Mouse (Mus musculus) megakaryocyte, adult 5-6 weeks (primary cell): ENCODE measurements around the gene Pes1. TPM values are rescaled to one million over a fixed set of nuclear protein-coding genes. Genes with fewer than 3 reads are reported as not detected.
"Not testable (repeated sequence)": the region's sequence is repeated elsewhere in the genome, so short reads cannot be mapped to it uniquely, and the experiment has no call there.

ENCODE experiments used
- ATAC-seq: 2 replicates; pipeline ENCODE4 v1.8.0; 2016; ENCODE audit warnings: mild to moderate bottlenecking, inconsistent platforms; ENCODE audit not compliant: poor library complexity, severe bottlenecking
- total RNA-seq, 2 experiments: library from RNA; stranded (forward) in 1 of 2; stranded (reverse) in 1 of 2; fragments of 153-499, 151-499 nt in 1 of 2; fragments of 221-1000, 200-1000 nt in 1 of 2; gene quantifications; 2 replicates each; pipeline versions ENCODE4 v1.2.3 to v1.2.4; 2015 to 2017

Gene Pes1
- total RNA-seq (2015), result 28.5 and 31.1 TPM in 2 replicates
- total RNA-seq (2017), result 60.7 and 86.6 TPM in 2 replicates

DNA sequence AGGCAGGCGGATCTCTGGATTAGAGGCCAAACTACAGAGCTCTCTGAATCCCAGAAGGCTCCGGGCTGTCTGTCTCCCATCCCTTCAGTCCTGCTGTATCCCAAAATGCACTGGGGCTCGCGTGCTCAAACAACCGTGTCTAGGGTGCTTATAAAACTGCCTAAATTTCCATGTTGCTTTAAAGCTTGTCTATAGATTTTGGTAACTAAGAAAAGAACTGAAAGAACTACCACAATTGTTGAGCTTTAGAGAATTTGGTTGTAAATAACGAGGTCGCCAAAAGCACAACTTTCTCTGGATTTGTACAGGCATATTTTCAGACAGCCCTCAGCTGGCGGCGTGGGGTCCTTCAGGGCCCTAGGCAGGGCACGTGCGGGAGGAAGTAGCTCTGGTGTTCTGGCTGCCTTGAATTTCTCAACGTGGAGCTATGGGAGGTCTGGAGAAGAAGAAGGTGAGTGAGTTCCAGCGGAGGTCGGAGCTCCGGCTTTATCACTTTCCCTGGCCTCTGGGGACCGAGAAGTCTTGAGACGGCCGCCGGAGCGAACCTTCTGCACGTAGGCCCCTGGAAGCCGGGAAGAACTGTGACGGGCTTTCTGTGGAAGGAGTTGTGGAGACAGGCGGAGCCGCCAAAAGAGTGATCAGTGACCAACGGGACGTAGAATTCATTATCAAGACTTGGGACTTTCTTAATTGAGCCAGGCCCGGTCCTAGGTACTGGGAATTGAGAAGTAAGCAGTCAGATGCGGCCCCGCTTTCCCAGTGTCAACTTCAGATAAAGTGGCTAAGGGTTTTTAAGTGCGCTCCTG is at the start of gene Pes1:
Gene Pes1 (plus strand): TSS at position 366 of the 806 bp plus-strand sequence.
- ATAC-seq, result peak; percentile 96

DNA sequence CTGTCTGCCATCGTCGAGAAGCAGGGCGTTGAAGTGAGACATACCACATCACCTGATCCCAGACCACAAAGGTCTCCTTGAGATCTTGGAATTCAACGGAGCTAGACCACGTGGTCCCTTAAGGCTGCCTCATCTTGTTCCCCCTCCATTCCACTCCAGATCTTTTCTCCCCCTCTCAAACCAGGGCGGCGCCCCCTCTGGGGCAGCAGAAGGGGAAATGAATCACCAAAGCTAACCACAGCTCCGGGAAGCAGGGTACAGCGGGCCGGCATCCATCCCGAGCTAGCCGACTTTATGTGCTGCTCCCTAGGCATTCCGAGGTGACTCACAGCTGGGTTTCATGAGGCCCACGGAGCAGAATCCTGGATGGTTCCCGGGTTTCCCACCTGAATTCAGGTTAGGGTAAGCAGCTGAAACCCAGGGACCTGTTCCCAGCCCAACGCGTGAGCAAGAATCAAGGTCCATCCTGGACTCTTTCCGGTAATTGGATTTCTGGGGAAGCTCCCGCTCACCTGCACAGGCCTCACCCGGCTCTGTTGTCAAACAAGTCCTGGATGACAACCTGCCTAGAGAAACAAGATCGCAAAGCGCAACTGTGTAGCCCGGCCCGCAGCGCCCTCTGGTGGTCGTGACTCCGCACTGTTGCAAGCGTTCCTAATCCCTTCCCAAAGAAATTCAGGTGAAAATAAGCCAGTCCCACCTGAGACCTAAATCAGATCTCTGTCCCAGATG is 49.5 kb upstream of the Pes1 start, which contains the start of gene Slc35e4:
Gene Slc35e4 (minus strand): TSS at position 556 of the 732 bp plus-strand sequence.
- ATAC-seq, result peak; percentile 67

DNA sequence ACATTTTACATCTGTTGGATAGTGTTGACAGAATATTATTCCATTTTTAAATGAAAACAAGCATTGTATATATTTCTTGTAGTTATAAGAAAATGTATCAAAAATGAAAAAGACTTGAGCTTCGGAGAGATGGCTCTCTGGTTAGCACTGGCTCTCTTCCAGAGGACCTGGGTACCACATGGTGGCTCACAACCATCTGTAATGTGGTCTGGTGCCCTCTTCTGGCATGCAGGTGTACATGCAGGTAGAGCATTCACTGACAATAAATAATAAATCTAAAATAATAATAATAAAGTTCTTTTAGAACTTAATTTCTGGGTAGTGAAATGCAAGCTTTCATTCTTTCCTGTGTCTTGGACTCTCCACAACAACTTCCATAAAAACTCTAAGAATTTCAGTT is 45.0 kb upstream of the Pes1 start:
- ATAC-seq, result no peak

DNA sequence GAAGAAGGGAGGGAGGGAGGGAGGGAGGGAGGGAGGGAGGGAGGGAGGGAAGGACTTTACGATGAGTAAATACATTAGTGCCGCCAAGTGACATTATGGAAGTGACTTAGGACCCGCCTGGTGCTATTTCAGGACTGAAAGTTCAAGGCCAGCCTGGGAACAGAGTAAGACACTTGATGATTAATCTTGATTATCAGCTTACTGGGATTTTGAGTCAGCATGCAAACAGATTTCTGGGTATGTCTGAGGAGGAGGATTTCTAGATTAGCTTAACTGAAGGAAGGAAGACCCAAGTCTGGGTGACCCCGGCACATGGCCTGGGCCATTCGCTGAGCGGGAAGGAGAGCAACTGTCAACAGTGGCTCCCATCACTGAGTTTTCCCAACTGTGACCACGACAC is 43.3 kb upstream of the Pes1 start:
- no peak for ATAC-seq

DNA sequence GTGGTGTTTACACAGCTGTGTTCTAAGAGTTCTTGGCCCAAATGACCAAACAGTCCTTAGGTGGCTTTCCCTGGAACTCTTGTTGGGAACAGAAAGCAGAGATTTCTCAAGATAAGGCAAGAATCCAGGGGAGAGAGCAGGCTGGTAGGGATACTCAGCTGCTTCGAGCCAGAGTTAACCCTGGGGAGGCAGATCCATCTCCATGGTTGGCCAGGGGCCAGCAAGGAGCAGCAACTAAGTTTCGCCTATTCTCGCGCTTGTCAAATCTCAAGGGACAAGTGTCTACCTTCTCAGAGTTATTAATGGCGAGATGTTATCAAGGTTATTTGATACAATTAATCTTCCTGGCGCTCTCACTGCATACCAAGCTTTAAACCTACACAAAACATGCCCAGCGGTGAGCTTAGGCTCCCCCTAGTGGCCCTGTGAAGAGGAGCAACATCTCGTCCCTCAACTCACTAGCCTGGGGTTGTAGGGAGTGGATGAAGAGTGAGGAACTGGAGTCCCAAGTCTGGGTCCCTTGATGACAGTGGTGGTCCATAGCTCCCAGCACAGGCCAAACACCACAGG is 42.4 kb upstream of the Pes1 start:
- peak; percentile 95 for ATAC-seq

DNA sequence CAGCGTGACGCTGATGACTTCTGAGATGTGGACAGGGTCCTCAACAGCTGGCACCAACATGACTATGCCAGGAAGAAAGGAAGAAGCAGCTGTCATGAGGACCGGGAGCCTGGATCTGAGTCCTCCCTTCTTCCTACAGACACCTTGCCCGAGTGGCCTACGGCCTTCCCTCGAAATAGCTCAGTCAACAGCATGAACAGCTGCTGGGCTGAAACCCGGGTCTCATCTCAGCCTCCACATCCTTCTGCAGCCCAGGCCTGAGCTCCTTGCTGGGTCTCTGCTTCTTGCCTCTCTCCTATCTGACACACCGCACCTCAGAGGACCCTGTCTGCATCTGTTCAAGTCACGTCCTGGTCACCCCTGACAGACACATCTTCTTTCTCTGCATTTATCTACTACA is 41.7 kb upstream of the Pes1 start:
- ATAC-seq, result no peak

DNA sequence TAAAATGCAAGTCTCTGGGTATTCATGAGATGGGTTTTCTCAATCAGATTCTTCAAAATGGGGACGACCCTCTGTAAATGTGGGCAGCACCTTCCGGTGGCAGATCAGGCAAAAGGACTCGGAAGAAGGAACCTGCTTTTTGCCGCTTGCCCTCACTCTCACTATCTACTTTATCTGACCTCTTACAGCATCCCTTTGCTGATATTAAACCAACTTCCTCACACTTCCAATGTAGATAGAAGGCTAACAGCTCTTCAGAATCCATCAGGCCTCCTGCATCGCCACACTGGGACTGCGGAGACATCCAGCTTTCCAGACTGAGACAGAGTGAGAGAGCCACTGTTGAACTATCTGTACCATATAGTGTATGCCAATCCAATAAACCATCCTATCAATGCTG is 41.0 kb upstream of the Pes1 start:
- ATAC-seq, result no peak

DNA sequence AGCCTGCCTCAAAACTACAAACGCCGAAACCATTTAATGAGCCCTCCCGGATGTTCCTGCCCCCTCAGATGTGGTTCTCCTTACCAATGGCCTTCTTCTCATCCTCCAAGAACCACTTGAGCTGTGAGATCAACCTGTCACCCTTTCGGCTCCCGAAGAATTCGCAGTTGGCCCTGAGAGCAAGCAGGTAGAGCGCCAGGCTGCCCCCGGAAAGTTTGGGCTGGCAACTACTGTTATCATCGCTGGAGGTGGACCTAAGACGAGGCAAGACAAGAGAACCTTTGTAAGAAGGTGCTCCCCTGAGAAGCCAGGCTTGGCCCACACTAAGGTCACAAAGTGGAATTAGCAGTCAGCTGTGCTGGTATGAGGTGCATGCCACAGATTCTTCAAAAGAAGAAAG is 37.9 kb upstream of the Pes1 start:
- no peak for ATAC-seq

DNA sequence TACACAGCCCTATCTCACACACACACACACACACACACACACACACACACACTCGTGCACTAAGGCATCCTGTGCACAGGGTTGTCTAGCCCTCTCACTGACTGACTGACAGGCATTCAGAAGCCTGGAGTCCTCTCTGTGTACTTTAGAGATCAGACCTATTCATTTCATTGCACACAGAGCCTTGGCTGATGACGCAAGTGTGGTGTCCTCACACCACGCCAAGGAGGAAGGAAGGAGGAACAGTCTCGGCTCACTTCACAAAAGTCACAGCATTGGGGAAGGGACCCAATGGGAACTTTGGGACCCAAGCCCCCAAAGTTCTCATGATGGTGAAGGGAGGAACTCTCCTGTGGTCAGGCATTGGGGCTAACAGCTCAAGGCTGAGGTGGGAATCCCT is 33.8 kb upstream of the Pes1 start:
- peak; percentile 90 for ATAC-seq

DNA sequence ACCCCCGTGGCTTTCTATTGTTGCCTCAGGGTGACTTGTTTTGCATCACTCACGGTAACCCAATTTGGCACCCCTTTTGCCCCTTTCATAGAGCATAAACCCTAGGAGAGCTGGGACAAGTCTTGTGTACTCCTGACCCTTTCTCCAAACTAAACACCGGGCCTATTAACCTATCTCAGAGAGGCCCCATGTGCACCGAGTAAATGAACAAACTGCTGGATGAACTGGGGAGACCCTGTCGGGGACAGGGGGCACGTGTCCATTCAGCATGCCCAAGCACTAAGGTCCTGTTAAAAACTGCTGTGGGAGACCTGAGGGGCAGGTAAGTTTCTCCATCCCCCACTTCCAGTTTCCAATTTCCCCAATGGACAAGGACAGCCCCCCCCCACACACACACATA is 32.8 kb upstream of the Pes1 start:
- no peak for ATAC-seq

DNA sequence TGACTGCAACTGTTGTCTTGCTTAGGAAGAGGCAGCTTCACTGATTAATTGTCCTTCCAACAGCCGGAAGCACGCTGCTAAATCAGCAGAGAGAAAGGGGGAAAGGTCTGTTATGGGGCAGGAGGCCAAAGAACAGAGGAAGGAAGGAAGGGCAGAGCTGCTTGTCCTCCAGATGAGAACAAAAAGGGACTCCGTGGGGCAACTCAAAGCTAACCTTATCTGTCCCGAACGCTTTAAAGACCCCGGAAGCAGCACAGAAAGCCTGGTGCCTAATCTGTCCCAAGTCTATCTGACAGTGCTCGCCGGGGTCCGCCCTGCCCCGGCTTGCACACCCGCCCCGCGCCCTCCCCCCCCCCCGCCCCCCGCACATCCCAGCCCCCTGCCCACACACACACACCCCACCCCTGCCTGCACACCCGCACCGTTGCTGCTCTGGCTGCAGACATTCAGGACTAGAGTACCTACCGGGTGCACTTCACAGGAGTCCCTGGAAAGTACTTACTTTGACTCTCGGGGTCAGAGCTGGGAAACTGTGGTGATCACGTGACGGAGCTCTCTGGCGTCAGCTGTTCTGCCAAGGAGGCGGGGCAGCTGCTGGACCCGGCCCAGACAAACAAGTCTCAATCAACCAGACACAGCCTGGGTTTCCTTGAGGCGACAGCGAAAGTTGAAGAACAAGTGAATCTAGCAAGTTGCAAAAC is 32.1 kb upstream of the Pes1 start, which contains the start of gene Tcn2:
Gene Tcn2 (minus strand): TSS at position 649 of the 701 bp plus-strand sequence.
- ATAC-seq, result peak; percentile 77

DNA sequence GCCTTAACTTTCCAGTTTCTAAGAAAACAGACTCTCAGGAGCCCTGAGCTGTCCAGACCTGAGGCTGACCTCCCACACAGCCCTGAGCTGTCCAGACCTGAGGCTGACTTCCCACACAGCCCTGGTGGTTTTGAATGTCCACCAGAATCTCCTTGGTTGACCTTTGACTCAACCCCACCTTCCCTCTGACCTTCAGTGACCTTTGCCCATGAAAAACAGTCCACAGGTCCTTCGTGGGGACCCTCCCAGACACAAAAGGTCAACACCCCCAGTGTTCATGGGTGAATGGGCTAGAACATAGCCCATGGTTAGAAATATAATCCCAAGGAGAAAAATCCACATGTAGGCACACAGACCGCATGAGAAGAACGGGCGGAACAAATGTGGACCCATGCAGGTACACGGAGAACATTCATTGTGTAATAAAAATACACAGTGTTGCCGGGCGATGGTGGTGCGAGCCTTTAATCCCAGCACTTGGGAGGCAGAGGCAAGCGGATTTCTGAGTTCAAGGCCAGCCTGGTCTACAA is 30.0 kb upstream of the Pes1 start:
- no peak for ATAC-seq

DNA sequence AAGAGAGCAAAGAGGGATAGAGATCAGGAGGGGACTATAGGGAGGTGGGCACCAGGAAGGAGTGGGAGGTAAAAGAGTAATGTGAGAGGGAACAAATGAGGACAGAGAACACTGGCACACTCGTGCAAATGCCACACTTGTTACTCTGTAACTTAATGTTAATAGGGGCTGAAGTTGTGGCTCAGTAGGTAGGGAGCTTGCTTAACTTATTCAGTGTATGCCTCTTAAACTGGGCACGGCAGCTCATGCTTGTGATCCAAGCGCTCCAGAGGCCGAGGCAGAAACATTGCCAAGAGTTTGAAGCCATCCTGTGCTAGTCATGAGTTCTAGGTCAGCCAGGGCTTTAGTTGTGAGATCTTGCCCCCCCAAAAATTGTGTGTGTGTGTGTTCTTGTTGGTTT is 28.6 kb upstream of the Pes1 start:
- ATAC-seq, result no peak

DNA sequence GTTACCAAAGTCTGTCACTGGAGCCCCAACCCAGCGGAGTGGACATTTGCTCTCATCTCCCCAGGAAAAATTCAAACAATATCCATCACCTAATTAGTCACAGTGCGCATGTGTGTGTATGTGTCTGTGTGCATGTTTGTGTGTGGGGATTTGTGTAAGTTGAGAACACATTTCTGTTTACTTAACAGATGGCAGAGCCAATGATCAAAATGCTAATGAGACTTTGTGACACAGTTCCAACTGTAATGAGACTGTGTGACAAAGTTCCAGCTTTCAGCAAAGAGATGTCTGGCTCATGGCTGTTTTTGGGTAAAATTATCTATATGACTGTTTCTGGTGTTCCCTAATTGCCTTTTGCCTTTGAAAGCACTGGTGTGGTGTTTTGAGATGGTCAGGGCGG is 27.5 kb upstream of the Pes1 start:
- ATAC-seq, result no peak

DNA sequence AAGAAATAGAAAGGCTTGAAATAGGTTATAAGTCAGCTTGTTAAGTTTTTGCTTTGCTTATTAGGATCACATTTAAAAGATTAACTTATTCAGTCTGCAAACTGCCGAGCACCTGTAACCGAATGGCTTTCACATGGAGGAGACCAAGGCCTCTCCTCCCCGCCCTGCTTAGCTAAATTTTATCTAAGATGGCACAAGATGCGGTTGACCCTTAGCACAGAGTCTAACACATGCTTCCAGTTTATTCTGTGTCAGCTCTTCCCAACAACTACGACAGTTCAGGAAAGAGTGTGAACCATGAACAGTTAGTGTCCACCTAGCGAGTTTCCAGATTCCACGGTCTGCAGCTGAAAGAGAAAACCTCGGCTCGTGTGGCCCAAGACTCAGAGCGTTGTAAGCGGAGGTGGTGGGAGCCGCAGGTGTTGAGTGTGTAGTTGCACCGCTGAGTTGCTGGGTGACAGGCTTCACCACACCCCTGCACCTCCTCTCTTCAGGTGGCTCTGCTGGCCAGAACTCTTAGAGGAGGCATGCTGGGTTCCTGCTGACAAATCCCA is 26.4 kb upstream of the Pes1 start:
- no peak for ATAC-seq

DNA sequence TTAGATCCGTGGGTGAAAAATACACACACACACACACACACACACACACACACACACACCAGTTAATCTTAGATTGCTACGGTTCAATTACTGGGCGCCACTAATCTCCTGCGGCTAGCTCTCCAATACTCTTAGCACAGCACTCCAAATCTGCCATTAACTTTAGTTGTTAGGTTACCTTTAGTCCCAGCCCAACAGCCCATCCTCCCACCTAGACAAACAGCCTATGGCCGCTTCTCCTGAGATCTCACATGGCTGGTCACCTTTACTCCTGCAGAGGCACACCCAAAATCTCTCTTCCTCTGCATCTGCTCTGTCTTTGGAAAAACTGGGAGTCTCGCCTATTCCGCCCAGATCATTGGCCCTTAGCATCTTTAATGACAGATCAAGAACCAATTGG is 22.4 kb upstream of the Pes1 start:
- ATAC-seq, result no peak

DNA sequence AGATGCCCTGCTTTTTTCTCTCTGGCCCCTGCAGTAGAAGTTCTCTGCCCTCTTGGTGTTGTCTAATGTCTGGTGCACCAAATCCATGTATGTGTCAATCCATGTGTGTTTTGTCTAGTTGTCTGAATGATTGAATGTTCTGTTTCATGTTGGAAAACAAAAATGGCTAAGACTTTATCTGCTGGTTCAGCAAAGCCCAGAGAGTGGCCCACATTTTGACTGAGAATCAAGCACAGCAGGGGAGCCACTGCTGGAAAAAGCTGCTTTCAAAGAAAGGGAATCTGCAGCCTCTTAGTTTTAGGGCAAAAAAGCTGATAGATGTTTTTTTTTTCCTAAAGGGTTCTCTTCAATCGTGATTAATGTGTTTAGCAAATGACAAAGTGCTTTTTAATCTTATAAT is 17.4 kb upstream of the Pes1 start:
- no peak for ATAC-seq

DNA sequence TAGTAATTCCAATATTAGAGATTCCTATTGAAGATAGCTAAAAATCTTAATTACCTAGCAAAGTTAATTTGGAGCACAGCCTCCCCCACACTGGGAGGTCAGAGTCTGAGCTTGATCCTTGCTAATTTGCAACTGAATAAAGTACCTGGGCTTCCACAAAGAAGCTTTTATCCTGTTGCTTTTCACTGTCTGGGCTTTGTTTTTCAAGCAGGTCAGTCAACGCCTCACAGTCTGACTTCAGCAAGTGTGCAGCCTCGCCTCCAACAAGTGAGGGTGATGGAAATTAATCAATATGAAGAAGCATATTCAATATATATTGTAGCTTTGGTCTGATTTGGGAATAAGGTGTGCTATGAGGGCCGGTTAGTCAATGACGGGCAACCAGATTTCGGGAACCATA is 8.9 kb upstream of the Pes1 start:
- not testable (repeated sequence) for ATAC-seq

DNA sequence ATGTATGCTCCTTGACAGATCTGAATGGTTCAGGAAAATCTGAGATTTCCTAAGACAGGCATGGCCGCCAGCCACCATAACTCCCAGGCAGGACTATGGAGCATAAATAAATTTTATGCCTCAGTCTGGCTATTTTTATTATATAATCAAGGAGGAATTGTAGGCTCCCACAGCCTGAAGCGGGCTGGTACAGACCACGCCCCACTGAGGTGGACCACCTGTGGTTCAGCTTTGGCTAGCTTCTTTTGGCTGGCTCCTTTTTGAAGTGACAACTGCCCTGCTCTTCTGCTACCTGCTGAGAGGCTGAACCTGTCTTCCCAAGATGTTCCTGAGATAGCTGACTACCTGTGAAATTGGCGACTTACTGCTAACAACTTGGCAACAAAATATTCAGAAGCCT is 8.4 kb upstream of the Pes1 start:
- ATAC-seq, result not testable (repeated sequence)

DNA sequence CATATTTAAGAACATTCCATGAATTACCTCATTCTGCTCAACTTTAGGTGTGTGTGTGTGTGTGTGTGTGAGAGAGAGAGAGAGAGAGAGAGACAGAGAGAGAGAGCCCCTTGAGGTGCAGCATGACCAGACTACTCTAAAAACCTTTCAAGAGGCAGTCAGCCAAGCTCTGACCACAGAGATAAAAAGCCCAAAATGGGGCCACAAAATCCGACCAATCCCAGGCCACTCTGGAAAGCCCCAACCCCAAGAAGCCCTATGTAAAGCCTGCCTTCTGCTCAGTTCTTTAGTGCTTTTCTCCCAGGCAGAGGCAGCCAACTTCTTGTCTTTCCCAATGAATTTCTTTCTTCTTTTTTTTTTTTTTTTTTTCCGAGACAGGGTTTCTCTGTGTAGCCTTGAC is 2.9 kb upstream of the Pes1 start:
- no peak for ATAC-seq

DNA sequence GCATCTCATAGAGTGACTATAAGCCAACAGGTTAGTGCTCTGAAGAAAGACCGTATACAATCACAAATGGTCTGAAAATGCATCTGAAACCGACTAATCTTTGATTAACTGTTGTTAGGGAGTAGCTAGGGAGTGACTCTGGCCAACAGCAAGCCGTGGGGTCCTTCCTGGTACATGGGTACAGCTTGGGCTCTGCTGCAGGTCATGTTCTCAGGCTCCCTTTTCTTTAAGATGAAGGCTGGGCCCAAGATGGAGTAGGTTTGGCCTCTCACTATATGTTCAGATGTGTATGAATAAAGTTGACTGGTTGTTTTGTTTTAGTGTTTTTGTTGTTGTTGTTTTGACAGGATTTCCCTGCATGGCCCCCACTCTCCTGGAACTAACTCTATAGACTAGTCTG is 2.0 kb upstream of the Pes1 start:
- no peak for ATAC-seq
